Mouse (Mus musculus) myocyte (in vitro differentiated cells): ENCODE measurements around the gene Lhfpl4.

Experiments
- E2F4 ChIP-seq: IDR thresholded peaks from one replicate; pipeline ENCODE4 v1.6.1; 2011; ENCODE audit warnings: mild to moderate bottlenecking, control low read depth, moderate library complexity; ENCODE audit not compliant: insufficient read depth
- MAX ChIP-seq: IDR thresholded peaks from one replicate; pipeline ENCODE4 v1.6.1; 2011; ENCODE audit warnings: low read depth, mild to moderate bottlenecking, control low read depth
- POLR2A ChIP-seq: IDR thresholded peaks from one replicate; pipeline ENCODE4 v1.6.1; 2011; ENCODE audit warnings: low read depth, mild to moderate bottlenecking, control low read depth, moderate library complexity; ENCODE audit not compliant: insufficient read length
- USF1 ChIP-seq: IDR thresholded peaks from one replicate; pipeline ENCODE4 v1.6.1; 2011; ENCODE audit warnings: low read depth, mild to moderate bottlenecking, control low read depth, moderate library complexity

GRCm38 (mm10) chr6:113178286-113179194 lies 16.6 kb downstream of the Lhfpl4 start:
- TF ChIP-seq E2F4 (no peak), USF1 (no peak), POLR2A (no peak), MAX (no peak)
